Comparison of ENCODE assay signal across 9 mouse cellular contexts in the genomic region with DNA sequence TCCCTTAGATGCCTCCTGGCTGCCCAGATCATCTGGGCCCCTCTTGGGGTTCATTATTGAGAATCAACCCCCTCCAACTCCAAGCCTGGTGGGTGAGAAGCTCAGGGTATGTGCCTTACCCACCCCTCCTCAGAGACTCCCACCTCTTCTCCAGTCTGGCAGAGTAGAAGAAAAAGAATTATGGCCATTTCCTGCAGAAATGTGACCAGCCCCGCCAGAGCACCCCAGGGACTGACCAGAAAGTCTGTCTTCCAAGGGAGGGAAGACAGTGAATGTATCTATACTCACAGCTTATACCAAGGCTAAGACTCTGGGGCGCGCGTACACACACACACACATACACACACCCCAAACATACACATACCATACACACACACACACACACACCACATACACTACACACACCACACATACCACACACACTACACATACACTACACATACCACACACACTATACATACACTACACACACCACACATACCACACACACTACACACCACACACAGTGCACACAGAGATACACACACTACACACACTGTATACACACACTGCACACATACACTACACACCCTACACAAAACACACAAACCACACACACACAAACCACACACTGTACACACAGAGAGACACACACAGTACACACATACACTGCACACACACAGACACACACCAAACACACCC. TPM values are rescaled to one million over a fixed set of nuclear protein-coding genes. Genes with fewer than 3 reads are reported as not detected.
A peak's percentile ranks its signal among the peaks of the same experiment; 100 is the strongest.
DNase-seq lines count a peak whose midpoint lies in the region; ATAC-seq and TF ChIP-seq lines count a peak whose summit lies in the region.
"Had no signal": no experiment of that assay in that cellular context is flagged by ENCODE, and none has a peak within 500 bp of the region (broad histone marks: within the 10 kb centered on the region; RNA-seq: fewer than 3 reads in every experiment).

No protein-coding gene starts in this region.

- H3K36me3 ChIP-seq in midbrain, embryonic 12.5 days, result peaks cover 6% of the 10 kb centered on the region
- no peaks in the 10 kb centered on the region; the same call in 1 of the 2 replicates for H3K36me3 ChIP-seq in midbrain, postnatal 0 days (ENCODE audit: insufficient read depth, low read length)
- H3K36me3 ChIP-seq in stomach, embryonic 14.5 days (ENCODE audit: control insufficient read depth, insufficient read depth, low read length), result peaks cover 11% of the 10 kb centered on the region

- peak; percentile 51 for DNase-seq in gastrocnemius, adult 2 months
- DNase-seq in gastrocnemius, adult 8-10 months (ENCODE audit: low spot score in 2 of 2), result no peak
- DNase-seq in midbrain, postnatal 0 days (ENCODE audit: low spot score), result no peak
- DNase-seq in kidney, postnatal 10 days, result peak; percentile 58
- DNase-seq in frontal cortex, postnatal 36 days (ENCODE audit: low spot score in 2 of 2), result no peak
- DNase-seq in spleen, postnatal 4 days (ENCODE audit: low spot score in 2 of 2), result no peak
- DNase-seq: thymus, postnatal 36 days had no signal

- peak overlapping the region; percentile 26; the same call in 1 of the 2 replicates for H3K4me2 ChIP-seq in midbrain, embryonic 12.5 days (replicated peaks)
- no peak overlapping the region for H3K4me2 ChIP-seq in midbrain, postnatal 0 days (ENCODE audit: low read depth, low read length, poor library complexity, severe bottlenecking)
- H3K4me2 ChIP-seq in stomach, embryonic 14.5 days (replicated peaks; ENCODE audit: low read depth, low read length), result peak overlapping the region; percentile 79

- ATAC-seq in midbrain, embryonic 12.5 days (ENCODE audit: low FRiP score, low read depth), result no peak
- no peak for ATAC-seq in midbrain, postnatal 0 days (ENCODE audit: low FRiP score)
- no peak for ATAC-seq in stomach, embryonic 14.5 days (ENCODE audit: insufficient number of reproducible peaks, insufficient read depth, low FRiP score, low read depth)

- no peak overlapping the region; the same call in 1 of the 2 replicates for H3K9ac ChIP-seq in midbrain, embryonic 12.5 days (replicated peaks)
- no peak overlapping the region for H3K9ac ChIP-seq in midbrain, postnatal 0 days (replicated peaks; ENCODE audit: low read length, poor library complexity, severe bottlenecking)
- peak overlapping the region; percentile 46; the same call in 1 of the 2 replicates for H3K9ac ChIP-seq in stomach, embryonic 14.5 days (replicated peaks; ENCODE audit: low read depth, low read length)

- 86% methylated on average over 4 of the region's 4 CpGs for WGBS in midbrain, embryonic 12.5 days
- WGBS in midbrain, postnatal 0 days, result 89% methylated on average over 4 of the region's 4 CpGs
- WGBS in stomach, embryonic 14.5 days, result 72% methylated on average over 4 of the region's 4 CpGs

- peak overlapping the region; percentile 85 for H3K27ac ChIP-seq in gastrocnemius, adult 2 months
- no peak overlapping the region for H3K27ac ChIP-seq in midbrain, embryonic 12.5 days (replicated peaks)
- H3K27ac ChIP-seq in midbrain, postnatal 0 days (ENCODE audit: low read depth, low read length), result no peak overlapping the region
- peak overlapping the region; percentile 97 for H3K27ac ChIP-seq in stomach, embryonic 14.5 days (ENCODE audit: low read length)

- TF ChIP-seq CTCF in gastrocnemius, adult 2 months (IDR thresholded peaks at IDR 0.05), result no peak
- no peak for TF ChIP-seq CTCF in midbrain, postnatal 0 days (IDR thresholded peaks at IDR 0.05)

- peak overlapping the region; percentile 79 for H3K4me3 ChIP-seq in gastrocnemius, adult 2 months
- no peak overlapping the region for H3K4me3 ChIP-seq in midbrain, embryonic 12.5 days
- H3K4me3 ChIP-seq in midbrain, postnatal 0 days (ENCODE audit: low read depth, low read length), result no peak overlapping the region
- peak overlapping the region; percentile 80 for H3K4me3 ChIP-seq in stomach, embryonic 14.5 days (ENCODE audit: low read depth, low read length)

- peaks cover 34% of the 10 kb centered on the region for H3K4me1 ChIP-seq in midbrain, embryonic 12.5 days
- peaks cover 7% of the 10 kb centered on the region; the same call in 1 of the 2 replicates for H3K4me1 ChIP-seq in midbrain, postnatal 0 days (ENCODE audit: insufficient read depth, low read length)
- peaks cover 41% of the 10 kb centered on the region for H3K4me1 ChIP-seq in stomach, embryonic 14.5 days (ENCODE audit: control insufficient read depth, insufficient read depth, low read length)

- H3K9me3 ChIP-seq in midbrain, embryonic 12.5 days, result no peaks in the 10 kb centered on the region
- H3K9me3 ChIP-seq in midbrain, postnatal 0 days (ENCODE audit: low read length), result no peaks in the 10 kb centered on the region
- H3K9me3 ChIP-seq in stomach, embryonic 14.5 days (ENCODE audit: control insufficient read depth, low read depth, low read length), result no peaks in the 10 kb centered on the region

- intact Hi-C loops in gastrocnemius, adult 2 months (cut with DNase I), result no loop called here

- peaks cover 5% of the 10 kb centered on the region; the same call in 1 of the 2 replicates for H3K27me3 ChIP-seq in midbrain, embryonic 12.5 days
- no peaks in the 10 kb centered on the region for H3K27me3 ChIP-seq in midbrain, postnatal 0 days (ENCODE audit: insufficient read depth, low read length)
- no peaks in the 10 kb centered on the region for H3K27me3 ChIP-seq in stomach, embryonic 14.5 days (ENCODE audit: control insufficient read depth, insufficient read depth, low read length)

RNA-seq across cellular contexts. Expression of gene S1pr2, which starts 3.4 kb away (rescaled TPM):
- total RNA-seq in gastrocnemius, adult 2 months (2021), result 1 to 10 TPM; 2.0 to 2.3 TPM
- total RNA-seq in gastrocnemius, adult 8-10 months (2022), result 1 to 10 TPM in 1 of 4 experiments, under 1 TPM in 3; 0.46 to 1.1 (median 0.74) TPM
- 20.6 and 22.6 TPM in 2 replicates for polyA plus RNA-seq in midbrain, embryonic 12.5 days (2016; fragmentation: Nextera tagmentation; extraction: Ambion mirVana)
- total RNA-seq in midbrain, postnatal 0 days (2014; rRNA removed), result 4.7 and 7.3 TPM in 2 replicates
- 5.5 and 7.2 TPM in 2 replicates for polyA plus RNA-seq in midbrain, postnatal 0 days (2015; fragmentation: Nextera tagmentation; extraction: Ambion mirVana)
- polyA plus RNA-seq in stomach, embryonic 14.5 days (2014; fragmentation: Nextera tagmentation; extraction: Ambion mirVana), result 48.6 and 52.3 TPM in 2 replicates

RNA-seq across cellular contexts. Expression of gene Dnmt1, which starts 13.5 kb away (rescaled TPM):
- 1 to 10 TPM; 5.2 to 7.9 TPM for total RNA-seq in gastrocnemius, adult 2 months (2021)
- total RNA-seq in gastrocnemius, adult 8-10 months (2022), result 1 to 10 TPM; 5.5 to 6.0 (median 5.8) TPM
- 109 and 113 TPM in 2 replicates for polyA plus RNA-seq in midbrain, embryonic 12.5 days (2016; fragmentation: Nextera tagmentation; extraction: Ambion mirVana)
- 94.6 and 97.7 TPM in 2 replicates for total RNA-seq in midbrain, postnatal 0 days (2014; rRNA removed)
- polyA plus RNA-seq in midbrain, postnatal 0 days (2015; fragmentation: Nextera tagmentation; extraction: Ambion mirVana), result 40.8 and 42.1 TPM in 2 replicates
- polyA plus RNA-seq in stomach, embryonic 14.5 days (2014; fragmentation: Nextera tagmentation; extraction: Ambion mirVana), result 64.7 and 69.6 TPM in 2 replicates

RNA-seq across cellular contexts. Expression of gene Mrpl4, which starts 29.4 kb away (rescaled TPM):
- total RNA-seq in gastrocnemius, adult 2 months (2021), result 10 to 100 TPM; 51.8 to 70.0 TPM
- 10 to 100 TPM; 53.7 to 58.9 (median 55.7) TPM for total RNA-seq in gastrocnemius, adult 8-10 months (2022)
- 101 and 109 TPM in 2 replicates for polyA plus RNA-seq in midbrain, embryonic 12.5 days (2016; fragmentation: Nextera tagmentation; extraction: Ambion mirVana)
- total RNA-seq in midbrain, postnatal 0 days (2014; rRNA removed), result 62.9 and 80.9 TPM in 2 replicates
- polyA plus RNA-seq in midbrain, postnatal 0 days (2015; fragmentation: Nextera tagmentation; extraction: Ambion mirVana), result 105 TPM in 2 replicates
- polyA plus RNA-seq in stomach, embryonic 14.5 days (2014; fragmentation: Nextera tagmentation; extraction: Ambion mirVana), result 136 and 150 TPM in 2 replicates

RNA-seq across cellular contexts. Expression of gene Icam1, which starts 42.6 kb away (rescaled TPM):
- 1 to 10 TPM; 1.7 to 1.9 TPM for total RNA-seq in gastrocnemius, adult 2 months (2021)
- 1 to 10 TPM; 1.3 to 2.3 (median 1.4) TPM for total RNA-seq in gastrocnemius, adult 8-10 months (2022)
- polyA plus RNA-seq in midbrain, embryonic 12.5 days (2016; fragmentation: Nextera tagmentation; extraction: Ambion mirVana), result 3.5 and 5.0 TPM in 2 replicates
- 4.5 and 5.2 TPM in 2 replicates for total RNA-seq in midbrain, postnatal 0 days (2014; rRNA removed)
- polyA plus RNA-seq in midbrain, postnatal 0 days (2015; fragmentation: Nextera tagmentation; extraction: Ambion mirVana), result 3.4 and 3.6 TPM in 2 replicates
- polyA plus RNA-seq in stomach, embryonic 14.5 days (2014; fragmentation: Nextera tagmentation; extraction: Ambion mirVana), result 10.6 and 12.5 TPM in 2 replicates

RNA-seq across cellular contexts. Expression of gene Icam4, which starts 56.0 kb away (rescaled TPM):
- 1 to 10 TPM; 1.2 to 2.2 TPM for total RNA-seq in gastrocnemius, adult 2 months (2021)
- total RNA-seq in gastrocnemius, adult 8-10 months (2022), result 1 to 10 TPM; 1.3 to 2.7 (median 1.8) TPM
- 1.1 and 1.3 TPM in 2 replicates for polyA plus RNA-seq in midbrain, embryonic 12.5 days (2016; fragmentation: Nextera tagmentation; extraction: Ambion mirVana)
- not detected in 2 replicates for total RNA-seq in midbrain, postnatal 0 days (2014; rRNA removed)
- 0.30 TPM in 1 of 2 replicates, not detected in the other for polyA plus RNA-seq in midbrain, postnatal 0 days (2015; fragmentation: Nextera tagmentation; extraction: Ambion mirVana)
- polyA plus RNA-seq in stomach, embryonic 14.5 days (2014; fragmentation: Nextera tagmentation; extraction: Ambion mirVana), result 0.84 and 1.0 TPM in 2 replicates

Comparison
In these comparisons a context has a peak if more than half of its experiments do, and no peak if none do; other contexts are left out.
1. DNase-seq: peak in gastrocnemius, adult 2 months (single experiment) and kidney, postnatal 10 days (single experiment); none in gastrocnemius, adult 8-10 months (0 of 2), midbrain, postnatal 0 days (single experiment), frontal cortex, postnatal 36 days (0 of 2) and spleen, postnatal 4 days (0 of 2).
2. H3K27ac ChIP-seq: peak in gastrocnemius, adult 2 months (single experiment) and stomach, embryonic 14.5 days (single experiment); none in midbrain, embryonic 12.5 days (single experiment) and midbrain, postnatal 0 days (single experiment).
3. H3K4me3 ChIP-seq: peak in gastrocnemius, adult 2 months (single experiment) and stomach, embryonic 14.5 days (single experiment); none in midbrain, embryonic 12.5 days (single experiment) and midbrain, postnatal 0 days (single experiment).
4. RNA of gene Dnmt1, which starts 13.5 kb away (total RNA-seq): 94.6 to 97.7 TPM in midbrain, postnatal 0 days; 5.2 to 7.9 TPM in gastrocnemius, adult 2 months and 5.5 to 6.0 TPM in gastrocnemius, adult 8-10 months; every median in the first group is over 10 times any median in the second.